Mouse (Mus musculus): Measurements from ENCODE around the gene Etv2. TPM values are rescaled to one million over a fixed set of nuclear protein-coding genes. Genes with fewer than 3 reads are reported as not detected.
A peak's percentile ranks its signal among the peaks of the same experiment; 100 is the strongest.

The Etv2 gene
- polyA plus RNA-seq (2015; fragmentation: Nextera tagmentation; extraction: Ambion mirVana), result not detected in 2 replicates

DNA sequence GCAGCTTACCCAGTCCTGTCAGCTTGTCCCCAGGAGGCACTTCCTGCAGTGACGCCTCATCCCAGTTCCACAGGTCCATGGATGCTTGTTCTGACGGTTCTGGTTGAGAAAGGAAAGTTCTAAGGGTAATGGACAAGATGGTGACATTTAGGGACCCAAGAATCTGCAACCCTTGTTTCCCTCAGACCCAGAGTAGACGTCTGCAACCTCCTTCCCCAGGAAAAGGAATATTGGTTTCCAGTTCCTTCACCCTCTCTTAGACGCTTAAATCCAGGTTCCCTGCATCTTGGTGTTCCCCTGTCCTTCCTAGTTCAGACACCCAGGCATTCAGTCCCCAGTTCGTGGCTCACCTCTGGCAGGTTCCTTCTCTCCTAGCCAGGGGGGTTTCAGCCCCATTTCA lies at the start of gene Etv2:
Etv2 (minus strand) TSS at position 101 of the 400 bp plus-strand sequence.
- Histone ChIP-seq H3K27me3 (peaks cover 64% of the 10 kb centered on the region), H3K4me1 (peaks cover 10% of the 10 kb centered on the region), H3K27ac (no peak within 1 kb of the TSS), H3K9ac (no peak within 1 kb of the TSS), H3K9me3 (no peaks in the 10 kb centered on the region), H3K4me2 (peak within 1 kb of the TSS; percentile 45), H3K4me3 (peak within 1 kb of the TSS; percentile 29), H3K36me3 (peaks cover 11% of the 10 kb centered on the region)
- ATAC-seq (ENCODE audit: insufficient number of reproducible peaks, insufficient read depth, low FRiP score, low TSS enrichment, low read depth), result no peak
- WGBS, result 3% methylated on average over 5 of the region's 5 CpGs

DNA sequence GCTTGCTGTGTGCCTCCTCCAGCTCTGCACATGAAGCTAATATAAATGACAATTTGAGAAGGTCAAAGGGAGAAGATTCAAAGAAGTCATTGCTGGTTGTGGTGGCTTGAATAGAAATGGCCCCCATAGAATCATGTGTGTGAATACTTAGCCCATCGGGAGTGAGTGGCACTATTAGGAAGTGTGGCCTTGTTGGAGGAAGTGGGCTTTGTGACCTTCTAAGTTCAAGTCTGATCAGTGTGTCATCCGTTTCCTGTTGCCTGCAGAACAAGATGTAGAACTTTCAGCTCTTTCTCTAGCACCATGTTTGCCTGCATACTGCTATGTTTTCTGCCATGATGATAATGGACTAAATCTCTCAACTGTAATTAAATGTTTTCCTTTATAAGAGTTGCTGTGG lies 47.8 kb upstream of the Etv2 start:
- H3K9ac ChIP-seq, result no peak overlapping the region
- WGBS, result 79% methylated on average over 2 of the region's 2 CpGs
- ATAC-seq (ENCODE audit: insufficient number of reproducible peaks, insufficient read depth, low FRiP score, low TSS enrichment, low read depth), result no peak

DNA sequence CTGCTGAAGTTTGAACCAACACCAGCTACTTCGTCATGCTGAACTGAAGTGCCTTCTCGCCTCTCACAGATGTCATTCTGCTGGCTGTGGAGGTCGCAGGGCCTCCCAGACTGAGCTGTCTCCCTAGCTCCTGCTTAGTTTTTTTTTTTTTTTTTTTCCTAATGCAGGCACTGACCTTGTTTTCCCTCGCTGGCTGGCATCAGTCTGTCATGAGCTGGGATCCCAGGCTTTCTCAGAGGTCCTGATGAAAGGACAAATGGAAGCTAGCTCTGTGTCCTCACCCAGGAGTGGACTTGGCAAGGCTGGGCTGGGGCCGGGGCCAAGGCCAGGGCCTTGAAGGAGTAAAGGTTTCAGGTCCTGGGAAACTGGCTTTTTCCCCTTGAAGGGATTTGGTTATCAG lies 46.2 kb upstream of the Etv2 start:
- Histone ChIP-seq H3K36me3 (no peaks in the 10 kb centered on the region), H3K4me3 (no peak overlapping the region), H3K27ac (no peak overlapping the region), H3K9me3 (no peaks in the 10 kb centered on the region), H3K27me3 (peaks cover 8% of the 10 kb centered on the region; the same call in 1 of the 2 replicates), H3K4me1 (no peaks in the 10 kb centered on the region), H3K4me2 (no peak overlapping the region), H3K9ac (no peak overlapping the region)
- ATAC-seq (ENCODE audit: insufficient number of reproducible peaks, insufficient read depth, low FRiP score, low TSS enrichment, low read depth), result no peak
- WGBS, result 55% methylated on average over 5 of the region's 5 CpGs

More for the DNA sequence above, 47.8 kb upstream of the Etv2 start:
- H3K4me1 ChIP-seq, result no peaks in the 10 kb centered on the region
- no peak overlapping the region for H3K4me2 ChIP-seq
- H3K27me3 ChIP-seq, result peaks cover 22% of the 10 kb centered on the region
- H3K36me3 ChIP-seq, result no peaks in the 10 kb centered on the region
- no peak overlapping the region for H3K27ac ChIP-seq
- H3K4me3 ChIP-seq, result no peak overlapping the region
- no peaks in the 10 kb centered on the region for H3K9me3 ChIP-seq

DNA sequence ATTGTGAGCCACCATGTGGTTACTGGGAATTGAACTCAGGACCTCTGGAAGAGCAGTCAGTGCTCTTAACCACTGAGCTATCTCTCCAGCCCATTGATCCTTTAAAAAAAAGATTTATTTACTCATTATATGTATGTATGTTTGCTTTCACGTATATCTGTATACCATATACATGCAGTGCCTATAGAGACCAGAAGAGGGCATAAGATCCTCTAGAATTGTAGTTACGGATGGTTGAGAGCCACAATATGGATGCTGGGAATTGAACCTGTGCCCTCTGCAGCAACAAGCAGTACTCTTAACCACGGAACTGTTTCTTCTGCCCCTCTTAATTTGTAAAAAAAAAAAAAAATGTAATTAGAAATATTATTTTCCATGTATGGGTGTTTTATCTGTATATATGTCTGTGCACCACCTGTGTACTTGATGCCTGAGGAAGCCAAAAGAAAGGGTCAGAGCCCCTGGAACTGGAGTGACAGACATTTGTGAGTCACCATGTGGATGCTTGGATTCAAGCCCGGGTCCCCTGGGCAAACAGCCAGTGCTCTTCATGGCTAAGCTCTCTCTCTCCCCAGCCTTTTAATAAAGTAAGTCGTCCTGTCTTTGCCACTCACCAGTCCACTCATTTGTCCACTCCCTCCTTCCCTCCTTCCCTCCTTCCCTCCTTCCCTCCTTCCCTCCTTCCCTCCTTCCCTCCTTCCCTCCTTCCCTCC lies 42.8 kb upstream of the Etv2 start:
- ATAC-seq (ENCODE audit: insufficient number of reproducible peaks, insufficient read depth, low FRiP score, low TSS enrichment, low read depth), result no peak
- 66% methylated on average over 5 of the region's 5 CpGs for WGBS

DNA sequence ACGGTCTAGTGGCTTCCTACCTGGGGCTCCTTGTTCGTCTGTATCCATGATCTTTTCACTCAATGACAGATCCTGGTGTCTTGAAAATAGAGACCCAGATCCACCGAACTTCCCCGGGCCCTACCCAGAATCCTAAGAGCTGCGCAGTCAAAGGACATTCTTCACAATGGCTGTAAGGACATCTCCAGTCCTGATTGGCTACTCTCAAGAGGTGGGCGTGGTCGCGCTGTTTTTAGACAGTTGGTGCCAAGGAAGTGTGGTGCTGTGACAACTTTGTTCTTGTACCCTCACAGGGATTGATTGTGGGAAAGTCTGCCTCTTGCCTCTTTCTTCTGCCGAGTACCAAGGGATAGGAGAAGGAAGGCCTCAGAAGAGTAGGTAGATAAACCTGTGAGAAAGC lies 35.8 kb upstream of the Etv2 start, which contains the start of gene Pmis2:
Pmis2 (minus strand) TSS at position 126 of the 400 bp plus-strand sequence.
- Histone ChIP-seq H3K4me2 (no peak within 1 kb of the TSS), H3K4me1 (no peaks in the 10 kb centered on the region), H3K36me3 (no peaks in the 10 kb centered on the region), H3K27me3 (peaks cover 8% of the 10 kb centered on the region; the same call in 1 of the 2 replicates), H3K27ac (no peak within 1 kb of the TSS), H3K9ac (no peak within 1 kb of the TSS), H3K9me3 (no peaks in the 10 kb centered on the region), H3K4me3 (no peak within 1 kb of the TSS)
- 68% methylated on average over 9 of the region's 9 CpGs for WGBS
- ATAC-seq (ENCODE audit: insufficient number of reproducible peaks, insufficient read depth, low FRiP score, low TSS enrichment, low read depth), result no peak

More for the DNA sequence above, 42.8 kb upstream of the Etv2 start:
- H3K9me3 ChIP-seq, result no peaks in the 10 kb centered on the region
- H3K4me2 ChIP-seq, result no peak overlapping the region
- no peaks in the 10 kb centered on the region for H3K36me3 ChIP-seq
- no peak overlapping the region for H3K27ac ChIP-seq
- no peak overlapping the region for H3K4me3 ChIP-seq
- H3K27me3 ChIP-seq, result peaks cover 5% of the 10 kb centered on the region; the same call in 1 of the 2 replicates
- H3K4me1 ChIP-seq, result no peaks in the 10 kb centered on the region
- no peak overlapping the region for H3K9ac ChIP-seq

DNA sequence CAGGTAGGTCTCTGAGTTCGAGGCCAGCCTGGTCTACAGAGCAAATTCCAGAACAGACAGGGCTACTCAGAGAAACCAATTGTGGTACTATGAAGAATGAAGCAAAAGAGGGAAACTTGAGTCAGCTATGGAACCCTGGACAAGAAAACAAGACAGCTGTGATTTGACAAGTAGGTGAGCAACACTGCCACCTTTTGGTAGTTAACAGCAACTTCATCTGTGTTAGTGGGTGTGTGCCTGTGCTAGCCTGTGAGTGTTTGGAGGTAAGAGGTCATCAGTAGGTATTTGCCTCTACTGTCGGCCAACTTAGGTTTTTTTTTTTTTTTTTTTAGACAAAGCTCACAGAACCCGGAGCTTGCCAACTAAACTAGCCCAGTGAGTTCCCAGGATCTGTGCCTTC lies 33.6 kb upstream of the Etv2 start:
- Histone ChIP-seq H3K4me2 (no peak overlapping the region), H3K27ac (no peak overlapping the region), H3K9ac (no peak overlapping the region), H3K36me3 (no peaks in the 10 kb centered on the region), H3K4me3 (no peak overlapping the region), H3K27me3 (peaks cover 8% of the 10 kb centered on the region; the same call in 1 of the 2 replicates), H3K4me1 (peaks cover 7% of the 10 kb centered on the region; the same call in 1 of the 2 replicates), H3K9me3 (no peaks in the 10 kb centered on the region)
- no peak for ATAC-seq (ENCODE audit: insufficient number of reproducible peaks, insufficient read depth, low FRiP score, low TSS enrichment, low read depth)
- 38% methylated on average over 3 of the region's 3 CpGs for WGBS

DNA sequence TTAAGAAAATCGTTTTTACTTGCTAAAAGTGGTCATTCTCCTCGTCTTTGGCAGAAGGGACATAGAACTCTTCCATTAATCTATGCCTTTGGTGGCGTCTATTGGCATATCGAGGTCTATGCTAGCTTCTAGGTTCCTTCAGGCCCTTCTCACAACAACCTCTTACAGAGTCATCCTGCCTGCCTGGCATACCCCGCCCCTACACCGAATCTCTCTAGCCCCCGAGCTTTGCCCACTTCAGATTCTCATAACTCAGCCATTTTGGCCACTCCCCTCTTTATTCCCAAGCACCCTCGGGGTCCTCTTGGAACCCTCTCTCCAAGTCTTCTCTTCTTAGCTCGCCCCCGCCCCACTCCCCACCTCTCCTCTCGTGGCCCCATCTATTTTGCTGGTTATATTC lies 29.7 kb upstream of the Etv2 start:
- WGBS, result 8% methylated on average over 11 of the region's 11 CpGs
- no peaks in the 10 kb centered on the region for H3K9me3 ChIP-seq
- peak; percentile 50; the same call in 1 of the 2 replicates for ATAC-seq (ENCODE audit: insufficient number of reproducible peaks, insufficient read depth, low FRiP score, low TSS enrichment, low read depth)
- H3K4me1 ChIP-seq, result peaks cover 7% of the 10 kb centered on the region; the same call in 1 of the 2 replicates
- peak overlapping the region; percentile 84 for H3K9ac ChIP-seq
- peaks cover 24% of the 10 kb centered on the region for H3K36me3 ChIP-seq
- H3K4me3 ChIP-seq, result peak overlapping the region; percentile 74
- H3K27me3 ChIP-seq, result 0 out of 2 replicates have a peak, but pooled peaks cover 5% of the 10 kb centered on the region
- H3K4me2 ChIP-seq, result peak overlapping the region; percentile 84
- H3K27ac ChIP-seq, result peak overlapping the region; percentile 71; the same call in 1 of the 2 replicates

DNA sequence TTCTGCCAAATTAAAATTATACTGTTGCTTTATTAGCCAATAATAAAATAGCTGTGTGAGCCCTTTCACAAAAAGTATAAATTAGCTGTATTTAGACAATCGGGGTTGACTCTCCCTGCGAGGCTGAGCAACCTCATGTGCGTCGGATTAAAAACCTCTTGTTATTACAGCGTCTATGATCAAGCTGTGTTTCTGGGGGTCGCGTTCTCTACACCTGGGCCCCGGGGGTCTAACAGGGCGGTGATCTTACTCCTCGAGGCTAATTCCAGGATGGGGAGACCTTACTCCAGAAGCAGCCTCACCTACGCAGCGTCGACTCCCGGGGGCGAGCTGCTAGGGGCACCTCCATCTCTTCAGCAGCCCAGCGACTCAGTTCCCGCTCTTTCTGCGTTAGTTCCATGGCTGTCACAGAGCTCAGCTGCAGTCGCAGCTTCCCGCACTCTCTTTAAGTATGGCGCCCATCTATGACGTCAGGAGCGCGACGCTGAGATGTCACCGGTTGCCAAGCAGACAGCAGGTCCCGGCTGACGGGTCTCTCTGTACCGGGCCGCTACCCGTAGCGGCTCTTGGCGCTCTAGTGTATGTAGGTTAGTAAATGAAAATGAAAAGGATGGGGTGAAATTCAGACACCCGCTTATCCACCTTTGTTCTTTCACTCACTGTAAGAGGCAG lies 29.0 kb upstream of the Etv2 start, which contains the start of gene Haus5:
Haus5 (minus strand) TSS at position 466 of the 672 bp plus-strand sequence.
- Histone ChIP-seq H3K4me1 (peaks cover 7% of the 10 kb centered on the region; the same call in 1 of the 2 replicates), H3K9me3 (no peaks in the 10 kb centered on the region), H3K4me3 (peak within 1 kb of the TSS; percentile 74), H3K36me3 (peaks cover 31% of the 10 kb centered on the region), H3K4me2 (peak within 1 kb of the TSS; percentile 84), H3K27me3 (0 out of 2 replicates have a peak, but pooled peaks cover 5% of the 10 kb centered on the region), H3K9ac (peak within 1 kb of the TSS; percentile 84), H3K27ac (peak within 1 kb of the TSS; percentile 71)
- peak; percentile 85 for ATAC-seq (ENCODE audit: insufficient number of reproducible peaks, insufficient read depth, low FRiP score, low TSS enrichment, low read depth)
- under 1% methylated on average over 34 of the region's 34 CpGs for WGBS

DNA sequence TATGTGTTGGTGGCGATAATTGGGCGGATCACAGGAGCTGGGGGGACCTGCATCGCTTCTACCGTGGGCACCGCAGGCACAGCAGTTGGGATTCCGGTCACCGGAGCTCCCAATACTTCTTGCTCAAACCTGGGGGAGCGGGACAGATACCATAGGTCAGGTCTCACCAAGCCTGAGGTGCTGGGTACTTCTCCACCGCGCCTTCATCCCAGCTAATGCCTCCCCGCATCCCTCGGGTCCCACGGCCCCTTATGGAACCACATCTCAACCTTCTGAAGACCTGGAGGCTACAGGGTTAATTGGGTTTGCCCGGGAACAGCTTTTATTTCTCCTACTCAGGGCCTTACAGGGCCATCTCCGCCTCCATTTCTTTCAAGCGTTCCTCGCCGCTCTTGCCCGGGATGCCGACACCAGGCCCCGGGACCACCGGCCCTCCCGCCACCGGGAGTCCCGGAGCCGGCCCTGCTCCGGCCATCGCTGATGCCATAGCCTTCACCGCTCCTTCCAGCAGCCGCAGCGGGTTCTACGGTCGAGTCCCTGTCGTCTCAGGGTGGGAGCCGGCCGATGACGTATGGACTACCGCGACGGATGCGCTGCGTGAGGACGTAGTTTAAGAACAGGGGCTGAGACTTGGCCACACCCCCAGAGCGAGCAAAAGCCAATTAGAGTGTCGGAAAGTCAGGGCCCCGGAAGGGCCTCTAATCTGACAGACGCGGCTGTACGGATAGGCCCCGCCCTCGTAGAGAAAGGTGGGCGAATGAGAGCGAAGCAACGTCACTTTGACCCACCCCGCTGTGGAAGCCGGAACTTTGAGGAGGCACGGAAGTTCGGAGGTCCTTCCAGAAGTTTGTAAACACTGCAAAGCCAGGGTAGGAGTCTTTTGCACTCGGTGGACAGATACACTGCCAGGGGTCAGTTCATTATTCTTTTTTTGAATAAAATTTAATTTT lies 14.2 kb upstream of the Etv2 start, which contains the start of gene Rbm42:
Rbm42 (minus strand) TSS at position 727 of the 950 bp plus-strand sequence.
- Histone ChIP-seq H3K27me3 (no peaks in the 10 kb centered on the region), H3K4me2 (peak within 1 kb of the TSS; percentile 97), H3K9ac (peak within 1 kb of the TSS; percentile 95), H3K27ac (peak within 1 kb of the TSS; percentile 66; the same call in 1 of the 2 replicates), H3K4me1 (peaks cover 13% of the 10 kb centered on the region), H3K9me3 (no peaks in the 10 kb centered on the region), H3K36me3 (peaks cover 67% of the 10 kb centered on the region), H3K4me3 (peak within 1 kb of the TSS; percentile 94)
- ATAC-seq (ENCODE audit: insufficient number of reproducible peaks, insufficient read depth, low FRiP score, low TSS enrichment, low read depth), result peak; percentile 98
- WGBS, result 1% methylated on average over 59 of the region's 59 CpGs

DNA sequence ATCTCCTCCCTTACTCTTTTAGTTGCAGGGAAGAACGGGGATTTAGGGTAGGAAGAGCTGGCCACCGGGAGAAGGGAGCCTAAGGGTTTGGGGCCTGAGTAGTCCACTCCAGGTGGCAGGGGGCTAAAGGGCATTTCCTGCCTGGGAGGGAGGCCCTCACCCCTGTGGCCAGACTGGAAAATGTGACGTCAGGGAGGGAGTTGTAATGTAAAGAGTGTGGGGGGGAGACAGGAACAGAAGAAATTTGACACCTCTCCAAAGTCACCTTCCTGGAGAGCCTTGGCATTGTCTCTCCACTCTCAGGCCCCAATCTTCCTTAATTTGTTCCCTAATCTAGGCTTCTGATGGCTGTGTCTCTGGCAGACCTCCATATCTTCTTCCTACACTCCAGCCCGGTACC lies 3.4 kb upstream of the Etv2 start:
- Histone ChIP-seq H3K4me3 (no peak overlapping the region), H3K27ac (no peak overlapping the region), H3K9me3 (no peaks in the 10 kb centered on the region), H3K9ac (no peak overlapping the region), H3K27me3 (peaks cover 33% of the 10 kb centered on the region), H3K4me1 (peaks cover 5% of the 10 kb centered on the region), H3K4me2 (no peak overlapping the region), H3K36me3 (peaks cover 44% of the 10 kb centered on the region)
- WGBS, result 12% methylated on average over 4 of the region's 4 CpGs
- ATAC-seq (ENCODE audit: insufficient number of reproducible peaks, insufficient read depth, low FRiP score, low TSS enrichment, low read depth), result no peak

DNA sequence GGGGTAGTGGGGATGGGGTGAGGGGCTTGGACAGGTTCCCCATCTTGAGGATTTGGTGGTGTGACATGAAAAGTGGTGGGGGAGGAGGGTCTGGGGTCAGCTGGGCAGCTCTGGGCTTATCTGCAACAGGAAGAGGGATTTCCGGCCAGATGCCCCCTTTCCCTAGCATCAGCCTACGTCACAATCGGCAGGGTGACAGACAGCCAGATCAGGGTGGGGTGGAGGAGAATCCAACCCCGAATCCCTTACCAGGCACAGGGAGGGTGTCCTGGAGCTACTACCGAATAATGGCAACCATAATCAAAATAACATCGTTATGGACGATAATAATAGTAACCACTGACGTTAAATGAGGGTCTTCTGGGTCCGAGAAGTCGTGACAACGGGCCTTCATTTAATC lies 743 bp upstream of the Etv2 start:
- Histone ChIP-seq H3K4me2 (no peak overlapping the region), H3K27ac (no peak overlapping the region), H3K4me3 (no peak overlapping the region), H3K4me1 (peaks cover 10% of the 10 kb centered on the region), H3K27me3 (peaks cover 59% of the 10 kb centered on the region), H3K36me3 (peaks cover 17% of the 10 kb centered on the region), H3K9ac (no peak overlapping the region), H3K9me3 (no peaks in the 10 kb centered on the region)
- no peak for ATAC-seq (ENCODE audit: insufficient number of reproducible peaks, insufficient read depth, low FRiP score, low TSS enrichment, low read depth)
- WGBS, result 24% methylated on average over 11 of the region's 11 CpGs

Measured in embryonic facial prominence, embryonic 13.5 days (tissue).